Mouse (Mus musculus) cerebellum, adult 8-10 months (tissue): ENCODE data around the gene Rbks.
"Not testable (repeated sequence)": the region's sequence is repeated elsewhere in the genome, so short reads cannot be mapped to it uniquely, and the experiment has no call there.

ENCODE experiments used
- DNase-seq: peaks from one replicate; pipeline ENCODE4 v3.0.0; 2022

Gene Rbks

GRCm38 (mm10) chr5:31613852-31614286 lies 83.6 kb downstream of the Rbks start:
- DNase-seq, result peak; percentile 76

DNA sequence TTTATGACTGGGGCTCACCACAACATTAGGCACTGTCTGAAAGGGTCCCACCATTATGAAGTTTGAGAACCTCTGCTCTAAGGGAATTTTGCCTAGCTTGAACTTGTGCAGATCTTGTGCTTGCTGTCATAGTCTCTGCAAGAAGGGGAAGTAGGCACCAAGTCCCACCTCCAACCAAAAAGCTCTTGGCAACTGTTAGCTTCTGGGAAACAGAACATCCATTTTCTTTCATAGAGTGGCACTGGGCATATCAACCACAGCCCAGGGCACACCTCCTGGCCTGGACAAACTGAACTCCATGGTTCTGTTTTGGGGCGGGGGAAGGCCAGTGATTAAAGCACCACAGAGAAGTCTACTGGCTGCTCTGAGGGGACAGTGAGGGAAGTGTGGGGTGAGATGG lies 86.2 kb downstream of the Rbks start:
- no peak for DNase-seq

DNA sequence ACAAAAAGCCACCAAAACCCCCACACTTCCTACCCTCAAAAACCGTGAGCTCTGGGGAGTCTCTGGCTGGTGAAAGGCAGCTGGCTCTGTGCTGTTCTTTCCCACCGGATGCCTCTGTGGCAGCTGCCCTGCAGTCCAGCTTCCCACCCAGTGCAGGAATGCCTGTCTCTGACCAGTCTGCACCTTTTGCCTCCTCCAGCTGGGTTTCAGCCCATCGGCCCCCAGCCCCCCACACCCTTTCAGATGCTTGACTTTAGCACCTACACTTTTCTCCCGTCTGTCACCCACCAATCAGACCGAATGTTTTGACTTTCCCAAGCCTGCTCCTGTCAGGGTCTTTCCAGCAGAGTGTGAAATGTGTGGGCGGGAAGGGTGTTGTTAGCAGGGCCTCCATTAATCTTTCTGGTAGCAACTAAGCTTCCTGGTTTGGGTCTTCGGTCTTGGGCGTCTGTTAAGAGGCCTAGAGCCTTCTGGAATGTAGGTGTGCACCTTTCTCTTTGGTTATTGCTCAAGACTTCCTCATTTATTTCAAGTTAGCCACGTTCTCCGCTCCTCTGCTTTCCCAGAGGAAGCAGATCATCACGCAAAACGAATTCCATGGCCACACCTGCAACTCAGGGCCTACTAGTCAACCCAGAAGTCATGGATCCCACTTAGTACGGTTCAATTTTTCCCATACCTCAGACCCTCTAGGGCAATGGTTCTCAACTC lies 86.9 kb downstream of the Rbks start:
- no peak for DNase-seq

- no peak for DNase-seq
Observed at GRCm38 (mm10) chr5:31606151-31606550, 91.3 kb downstream of the Rbks start.

DNA sequence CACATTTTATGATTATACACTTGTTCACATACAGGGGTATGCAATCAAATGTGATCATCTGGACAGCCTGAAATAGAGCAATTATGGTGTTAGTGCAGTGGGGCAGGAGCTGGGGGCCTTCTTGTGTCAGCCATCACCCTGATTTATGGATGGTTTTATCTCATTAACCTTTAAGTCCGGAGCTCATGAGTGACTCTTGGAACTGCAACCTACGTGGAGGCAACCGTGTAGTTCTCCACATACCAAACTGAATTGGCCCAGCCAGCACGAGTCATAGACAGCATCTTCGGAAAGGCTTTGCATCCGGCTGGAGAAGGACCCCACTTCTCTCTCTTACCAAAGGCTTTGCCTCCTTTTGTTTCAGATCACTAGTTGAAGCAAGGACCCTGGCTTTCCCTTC lies 93.7 kb downstream of the Rbks start:
- no peak for DNase-seq

DNA sequence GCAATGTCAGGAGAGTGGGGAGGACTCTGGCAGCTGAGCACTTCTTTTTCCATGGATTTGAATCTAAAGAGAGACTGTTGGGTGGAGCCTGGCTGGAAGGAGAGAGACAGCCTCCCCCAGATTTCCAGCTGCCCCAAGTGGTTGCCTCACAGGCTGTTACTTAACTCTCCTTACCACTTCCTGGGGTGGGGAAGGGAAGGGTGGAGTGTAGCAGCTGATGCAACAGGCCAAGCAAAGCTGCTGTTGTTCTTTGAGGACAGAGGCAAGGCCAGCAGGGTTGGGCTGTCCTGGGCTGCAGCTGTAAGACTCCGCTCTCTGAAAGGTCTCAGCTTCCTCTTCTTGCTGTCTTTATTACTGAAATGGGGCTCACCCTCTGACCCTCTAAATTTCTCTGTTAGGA lies 95.0 kb downstream of the Rbks start:
- no peak for DNase-seq

DNA sequence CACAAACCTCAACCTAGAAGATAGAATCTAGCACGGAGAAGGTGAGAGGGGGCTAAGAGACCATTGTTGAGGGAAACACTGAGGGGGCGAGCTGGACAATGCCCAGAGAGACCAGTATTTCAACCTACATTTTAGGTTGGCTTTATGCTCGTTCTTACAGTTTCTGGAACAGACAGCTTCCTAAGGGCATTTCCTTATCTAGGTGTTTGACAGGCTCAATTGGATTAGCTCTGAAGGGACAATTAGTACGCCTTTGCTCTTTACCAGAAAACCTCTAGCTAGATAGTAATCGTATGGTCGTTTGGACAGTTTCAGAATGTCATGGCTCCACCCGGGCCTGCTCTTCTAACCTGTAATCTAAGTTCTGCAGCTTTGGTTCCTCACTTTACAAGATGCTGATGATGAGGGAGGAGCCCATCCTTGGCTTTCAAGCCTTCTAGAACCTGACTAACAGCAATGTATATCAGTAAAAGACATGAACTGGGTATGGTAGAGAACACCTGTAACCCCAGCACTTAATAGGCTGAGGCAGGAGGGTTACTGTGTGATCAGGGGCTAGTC lies 96.2 kb downstream of the Rbks start:
- no peak for DNase-seq

GRCm38 (mm10) chr5:31599161-31599560 lies 98.3 kb downstream of the Rbks start:
- no peak for DNase-seq

DNA sequence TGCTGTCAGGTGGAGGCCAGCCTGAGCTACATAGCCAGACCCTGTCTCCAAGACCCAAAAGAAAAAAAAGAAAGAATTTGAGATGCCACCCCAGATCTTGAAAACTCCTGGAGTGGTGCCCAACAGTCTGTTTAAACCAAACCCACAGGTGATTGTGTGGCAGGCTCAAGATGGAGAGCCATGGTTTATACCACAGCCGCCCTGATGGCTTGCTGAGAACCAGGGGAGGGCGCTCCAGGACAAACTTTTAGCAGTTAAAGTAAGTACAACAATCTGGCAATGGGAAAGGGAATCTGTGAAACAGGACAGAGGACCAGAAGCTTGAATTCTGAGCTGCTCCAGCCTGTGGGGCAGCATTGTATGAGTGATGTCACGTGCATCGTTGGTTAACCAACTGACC lies 98.8 kb downstream of the Rbks start:
- DNase-seq, result no peak

DNA sequence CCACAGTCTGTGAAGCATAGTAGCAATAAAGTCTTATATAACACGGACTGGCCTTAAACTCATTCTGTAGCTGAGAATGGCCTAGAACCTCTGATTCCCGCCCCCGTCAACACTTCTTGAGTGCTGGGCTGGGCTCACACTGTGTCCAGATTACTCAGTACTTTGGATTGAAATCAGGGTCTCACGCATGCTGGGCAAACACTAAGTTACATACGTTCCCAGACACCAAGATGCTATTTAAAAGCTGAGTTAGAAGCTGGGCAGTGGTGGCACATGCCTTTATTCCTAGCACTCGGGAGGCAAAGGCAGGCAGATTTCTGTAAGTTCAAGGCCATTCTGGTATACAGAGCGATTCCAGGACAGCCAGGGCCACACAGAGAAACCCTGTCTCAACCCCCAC lies 99.3 kb downstream of the Rbks start:
- no peak for DNase-seq

GRCm38 (mm10) chr5:31597430-31597944 lies 99.9 kb downstream of the Rbks start:
- no peak for DNase-seq

DNA sequence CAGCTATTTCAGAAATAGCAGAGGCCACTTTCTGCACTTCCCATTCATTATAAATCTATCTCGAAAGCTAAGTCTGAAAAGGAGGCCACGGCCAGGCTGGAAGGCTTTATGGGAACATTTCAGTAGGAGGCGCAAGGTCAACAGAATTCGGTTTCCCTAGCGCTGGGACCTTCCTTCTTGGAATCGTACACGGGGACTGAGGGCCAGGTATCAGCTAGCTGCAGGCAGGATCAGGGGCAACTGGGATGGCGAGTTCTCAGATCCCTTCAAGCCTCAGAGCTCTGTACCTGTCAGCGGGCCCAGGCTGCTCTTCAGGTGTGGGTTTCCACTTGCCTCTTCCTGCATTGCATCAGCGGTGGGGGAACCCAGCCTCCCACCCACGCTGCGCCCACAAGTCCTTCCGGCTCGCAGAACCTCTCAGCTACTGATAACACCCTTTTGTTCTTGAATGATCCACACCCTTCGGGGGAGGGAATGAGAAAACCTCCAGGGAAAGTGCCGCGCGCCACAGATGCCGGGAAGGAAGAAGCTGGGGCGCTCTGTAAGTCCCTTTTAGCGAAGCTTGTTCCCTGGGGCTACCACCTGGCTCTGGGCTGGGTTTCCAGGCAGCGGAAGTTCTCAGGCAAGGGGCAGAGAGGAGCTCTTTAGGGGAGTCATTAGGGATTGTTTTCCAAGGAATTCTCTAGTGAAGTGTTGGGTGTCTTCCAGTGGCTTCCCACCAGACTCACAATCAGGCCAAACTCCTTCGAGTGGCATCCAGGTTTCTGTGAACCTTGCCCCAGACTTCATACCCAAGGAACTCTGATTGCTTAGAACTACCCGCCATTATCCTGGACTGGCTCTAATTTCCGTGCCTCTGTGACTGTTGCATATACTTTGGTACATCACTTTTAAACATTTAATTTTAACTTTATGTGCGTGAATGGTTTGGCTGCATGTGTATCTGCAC lies 100.7 kb downstream of the Rbks start, which contains the start of gene Mrpl33:
Gene Mrpl33, plus strand, starts transcription at position 455 of the 949 bp plus-strand sequence.
- peak; percentile 44 for DNase-seq

GRCm38 (mm10) chr5:31595868-31596267 lies 101.6 kb downstream of the Rbks start:
- DNase-seq, result no peak

DNA sequence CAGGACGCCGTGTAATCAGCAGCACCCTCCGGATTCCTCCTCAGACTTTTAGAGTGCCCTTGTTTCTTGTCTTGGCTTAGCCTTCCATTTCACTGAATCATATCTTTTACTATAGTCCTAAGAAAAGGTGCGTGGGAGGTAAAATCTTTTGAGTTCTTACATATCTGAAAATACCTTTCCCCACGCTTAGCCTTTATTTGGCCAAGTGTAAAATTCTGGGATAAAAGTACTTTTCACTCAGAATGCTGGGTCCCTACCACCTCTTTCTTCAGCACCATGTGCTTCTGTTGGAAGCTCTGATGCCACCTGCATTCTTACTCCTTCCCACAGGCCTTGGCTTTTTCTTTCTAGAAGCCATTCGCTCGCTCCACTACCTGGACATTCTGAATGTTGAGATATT lies 106.3 kb downstream of the Rbks start:
- DNase-seq, result no peak

- no peak for DNase-seq
Observed at GRCm38 (mm10) chr5:31589711-31590319, 107.6 kb downstream of the Rbks start.

DNA sequence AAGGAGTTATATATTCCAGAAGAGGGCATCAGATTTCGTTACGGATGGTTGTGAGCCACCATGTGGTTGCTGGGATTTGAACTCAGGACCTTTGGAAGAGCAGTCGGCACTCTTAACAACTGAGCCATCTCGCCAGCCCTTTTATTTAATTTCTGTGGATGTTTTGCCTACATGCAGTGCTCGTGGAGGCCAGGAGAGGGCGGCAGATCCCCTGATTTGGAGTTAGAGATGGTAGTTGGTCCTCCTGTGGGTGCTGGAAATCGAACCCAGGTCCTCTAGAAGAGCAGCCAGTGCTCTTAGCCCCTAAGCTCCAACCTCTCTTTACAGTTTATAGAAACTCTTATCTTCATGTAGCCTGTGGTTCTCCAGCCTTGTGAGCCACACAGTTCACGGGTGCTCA lies 108.8 kb downstream of the Rbks start:
- DNase-seq, result not testable (repeated sequence)

DNA sequence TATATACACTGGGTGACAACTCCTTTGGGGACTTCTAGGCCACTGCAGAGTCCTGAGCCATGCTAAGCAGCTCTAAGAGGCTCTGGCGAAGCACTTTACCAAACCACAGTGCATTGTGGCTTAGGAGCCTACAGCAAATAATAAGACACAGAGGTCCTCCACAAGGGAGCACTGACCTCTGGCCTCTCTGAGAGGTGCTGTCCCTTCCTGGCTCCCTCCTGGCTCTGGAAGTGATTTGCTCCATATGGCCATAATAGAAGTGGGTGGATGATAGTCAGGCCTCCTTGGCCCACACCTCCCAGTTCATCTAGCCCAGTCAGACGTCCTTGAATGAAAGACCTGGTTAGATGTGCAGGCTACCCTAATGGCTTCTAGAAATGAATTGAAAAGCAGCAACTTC lies 109.4 kb downstream of the Rbks start:
- DNase-seq, result no peak

GRCm38 (mm10) chr5:31585526-31585925 lies 111.9 kb downstream of the Rbks start:
- DNase-seq, result no peak

GRCm38 (mm10) chr5:31583261-31583660 lies 114.2 kb downstream of the Rbks start:
- DNase-seq, result no peak

DNA sequence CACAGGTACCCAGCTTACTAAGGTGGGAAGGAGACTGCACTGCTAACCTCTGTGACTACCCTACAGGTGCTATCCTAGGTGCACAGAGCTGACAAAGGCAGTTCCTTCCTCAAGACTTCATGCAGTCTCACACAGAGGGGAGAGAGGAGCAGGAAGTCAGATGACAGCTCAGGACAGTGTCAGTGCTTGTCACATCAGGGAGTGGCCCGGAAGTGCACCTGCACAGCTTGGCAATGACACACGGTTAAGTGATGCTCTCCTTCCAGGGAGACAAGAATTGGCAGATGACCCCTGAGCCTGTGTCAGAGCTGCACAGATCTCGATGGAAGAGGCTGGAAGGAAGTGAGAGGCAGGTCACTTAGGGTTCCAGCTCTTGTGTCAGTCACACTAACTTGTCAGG lies 115.5 kb downstream of the Rbks start:
- DNase-seq, result no peak

- DNase-seq, result no peak
Observed at GRCm38 (mm10) chr5:31581263-31581662, 116.2 kb downstream of the Rbks start.

DNA sequence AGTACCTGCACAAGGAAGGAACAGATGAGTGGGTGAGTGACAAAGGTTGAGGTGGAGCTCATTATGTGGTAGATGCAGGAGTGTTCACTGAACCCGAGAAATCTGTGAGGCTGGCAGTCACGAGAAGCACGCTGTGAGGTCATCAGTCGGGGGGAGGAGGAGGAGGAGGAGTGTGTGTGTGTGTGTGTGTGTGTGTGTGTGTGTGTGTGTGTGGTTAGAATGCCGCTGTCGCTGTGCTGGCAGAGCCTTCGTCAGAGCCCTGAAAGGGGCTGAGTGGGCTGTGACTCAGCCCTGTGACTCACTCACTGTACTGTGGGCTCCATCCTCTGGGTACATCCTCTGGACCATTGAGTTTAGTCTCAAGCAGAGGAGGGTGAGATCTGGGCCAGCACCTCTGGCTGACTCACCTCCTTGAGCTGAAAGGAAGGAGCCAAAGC lies 120.9 kb downstream of the Rbks start:
- no peak for DNase-seq
